Mouse (Mus musculus) layer of hippocampus, adult 8-10 months (tissue): Measurements from ENCODE around the gene Pm20d1. TPM values are rescaled to one million over a fixed set of nuclear protein-coding genes. Genes with fewer than 3 reads are reported as not detected.
A peak's percentile ranks its signal among the peaks of the same experiment; 100 is the strongest.

Experiments
- DNase-seq, 2 experiments: peaks; one replicate each; pipeline ENCODE4 v3.0.0; 2022; ENCODE audit warnings: low spot score in 2 of 2
- total RNA-seq, 4 experiments: library from RNA; stranded (reverse); gene quantifications; 2 replicates each; pipeline ENCODE4 v1.2.4; 2022

The Pm20d1 gene
- total RNA-seq, 4 experiments from 2014 or later = 2.2 to 3.7 (median 2.8) TPM

GRCm38 (mm10) chr1:131828297-131829126, 31.3 kb downstream of the Pm20d1 start:
- DNase-seq = peak in 1 of 2 experiments; percentile 26

- no peak for DNase-seq
These were observed 32.1 kb downstream of the Pm20d1 start for GRCm38 (mm10) chr1:131829279-131829678.

GRCm38 (mm10) chr1:131830561-131830960, 33.4 kb downstream of the Pm20d1 start:
- DNase-seq = no peak

- no peak for DNase-seq
These were observed 33.9 kb downstream of the Pm20d1 start for GRCm38 (mm10) chr1:131830971-131831641.

- DNase-seq = no peak
These were observed 39.9 kb downstream of the Pm20d1 start for GRCm38 (mm10) chr1:131837035-131837434.

- DNase-seq = no peak
These were observed 41.4 kb downstream of the Pm20d1 start for GRCm38 (mm10) chr1:131838542-131838941.

GRCm38 (mm10) chr1:131839279-131839678, 42.1 kb downstream of the Pm20d1 start:
- no peak for DNase-seq

GRCm38 (mm10) chr1:131842221-131842620, 45.0 kb downstream of the Pm20d1 start:
- DNase-seq = no peak

- no peak for DNase-seq
These were observed 46.6 kb downstream of the Pm20d1 start for GRCm38 (mm10) chr1:131843758-131844157.

GRCm38 (mm10) chr1:131844883-131845282, 47.7 kb downstream of the Pm20d1 start:
- DNase-seq = no peak

- DNase-seq = peak; percentile 40 to 60
These were observed 49.1 kb downstream of the Pm20d1 start for GRCm38 (mm10) chr1:131846255-131846654.

- no peak for DNase-seq
These were observed 64.6 kb downstream of the Pm20d1 start for GRCm38 (mm10) chr1:131861811-131862210.

GRCm38 (mm10) chr1:131865596-131865995, 68.4 kb downstream of the Pm20d1 start:
- no peak for DNase-seq

GRCm38 (mm10) chr1:131866304-131866999, 69.3 kb downstream of the Pm20d1 start:
- no peak for DNase-seq

- DNase-seq = peak; percentile 86 to 89
These were observed 70.1 kb downstream of the Pm20d1 start, which contains the start of gene Rab29 for GRCm38 (mm10) chr1:131867093-131867945. Gene Rab29 (plus strand): TSS chr1:131867224.

- no peak for DNase-seq
These were observed 70.7 kb downstream of the Pm20d1 start for GRCm38 (mm10) chr1:131867946-131868290.

GRCm38 (mm10) chr1:131869561-131869960, 72.4 kb downstream of the Pm20d1 start:
- DNase-seq = no peak
